In the genomic region with DNA sequence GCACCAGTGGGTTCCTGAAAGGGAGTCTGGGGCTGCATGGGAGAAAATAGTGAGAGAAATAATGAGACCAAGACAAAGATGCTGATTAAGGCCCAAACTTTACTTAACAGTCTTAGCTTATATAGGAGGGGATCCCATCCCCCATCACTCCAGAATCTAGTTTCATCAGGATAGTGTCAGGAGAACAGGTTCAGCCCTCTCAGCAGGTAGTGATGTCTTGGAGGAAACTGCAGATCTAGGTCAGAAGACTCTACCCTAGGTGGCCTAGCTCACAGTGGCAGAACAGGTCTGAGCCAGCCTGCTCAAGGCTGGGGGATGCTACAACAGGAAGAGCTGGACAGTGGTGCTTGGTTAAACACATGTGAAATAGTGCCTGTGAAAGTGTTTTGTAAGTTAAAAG, we compare ENCODE assay signal across 13 mouse cellular contexts.
"Had no signal": no experiment of that assay in that cellular context is flagged by ENCODE, and none has a peak within 500 bp of the region (broad histone marks: within the 10 kb centered on the region; RNA-seq: fewer than 3 reads in every experiment).

No protein-coding gene starts in this region.

- H3K9ac ChIP-seq: kidney, embryonic 15.5 days; limb, embryonic 15.5 days; liver, embryonic 12.5 days; lung, embryonic 14.5 days; midbrain, embryonic 15.5 days; neural tube, embryonic 12.5 days had no signal

- H3K4me1 ChIP-seq: kidney, embryonic 15.5 days; limb, embryonic 15.5 days; liver, embryonic 12.5 days; megakaryocyte, embryonic 14.5 days; midbrain, embryonic 15.5 days; neural tube, embryonic 12.5 days had no signal

- H3K36me3 ChIP-seq: kidney, embryonic 15.5 days; limb, embryonic 15.5 days; liver, embryonic 12.5 days; midbrain, embryonic 15.5 days; neural tube, embryonic 12.5 days had no signal

- H3K4me3 ChIP-seq: kidney, embryonic 15.5 days; limb, embryonic 15.5 days; liver, embryonic 12.5 days; megakaryocyte, embryonic 14.5 days; midbrain, embryonic 15.5 days; neural tube, embryonic 12.5 days had no signal

- H3K9me3 ChIP-seq: kidney, embryonic 15.5 days; limb, embryonic 15.5 days; liver, embryonic 12.5 days; megakaryocyte, embryonic 14.5 days; midbrain, embryonic 15.5 days; neural tube, embryonic 12.5 days had no signal

- H3K27ac ChIP-seq: kidney, embryonic 15.5 days; limb, embryonic 15.5 days; liver, embryonic 12.5 days; macrophage; midbrain, embryonic 15.5 days; neural tube, embryonic 12.5 days had no signal

- H3K27me3 ChIP-seq: kidney, embryonic 15.5 days; limb, embryonic 15.5 days; liver, embryonic 12.5 days; megakaryocyte, embryonic 14.5 days; midbrain, embryonic 15.5 days; neural tube, embryonic 12.5 days had no signal

- DNase-seq: kidney, postnatal 25 days; layer of hippocampus, adult 9-11 months; layer of hippocampus, postnatal 36 days; lung, embryonic 14.5 days; lung, postnatal 14 days; spleen, adult 18-20 months had no signal
